In the genomic region with DNA sequence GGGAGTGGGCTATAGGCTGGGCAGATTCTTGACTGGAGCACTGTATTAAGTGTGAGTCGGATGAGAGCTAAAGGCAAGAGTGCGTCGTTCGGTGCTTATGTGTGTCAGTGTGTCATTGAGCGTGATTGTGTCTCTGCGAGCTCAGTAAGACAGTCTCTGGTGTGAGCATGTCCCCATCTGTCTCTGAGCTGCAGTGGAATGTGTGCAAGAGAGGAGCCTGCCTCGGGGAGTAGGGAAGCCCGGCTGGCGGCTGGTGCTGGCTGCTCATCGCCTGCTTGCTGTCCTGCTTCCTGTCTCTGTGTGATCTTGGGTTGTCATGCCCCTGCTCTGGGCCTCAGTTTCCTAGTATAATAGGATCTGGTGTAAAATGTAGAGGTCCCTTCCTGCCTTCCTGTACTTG, we compare ENCODE assay signal across 19 mouse cellular contexts. TPM values are rescaled to one million over a fixed set of nuclear protein-coding genes. Genes with fewer than 3 reads are reported as not detected.
A peak's percentile ranks its signal among the peaks of the same experiment; 100 is the strongest.
DNase-seq lines count a peak whose midpoint lies in the region; ATAC-seq lines count a peak whose summit lies in the region.
"Had no signal": no experiment of that assay in that cellular context is flagged by ENCODE, and none has a peak within 500 bp of the region (broad histone marks: within the 10 kb centered on the region; RNA-seq: fewer than 3 reads in every experiment).

No protein-coding gene starts in this region.

- no peak overlapping the region for H3K4me3 ChIP-seq in forebrain, embryonic 15.5 days
- no peak overlapping the region for H3K4me3 ChIP-seq in forebrain, embryonic 11.5 days (ENCODE audit: low read depth, low read length)
- H3K4me3 ChIP-seq in hindbrain, embryonic 15.5 days = no peak overlapping the region
- H3K4me3 ChIP-seq in hindbrain, embryonic 12.5 days = no peak overlapping the region
- no peak overlapping the region for H3K4me3 ChIP-seq in neural tube, embryonic 15.5 days (replicated peaks)
- H3K4me3 ChIP-seq: embryonic facial prominence, embryonic 13.5 days; gastrocnemius, adult 2 months; heart, embryonic 12.5 days; hindbrain, embryonic 10.5 days; intestine, embryonic 15.5 days had no signal

- H3K9ac ChIP-seq in forebrain, embryonic 15.5 days (replicated peaks) = no peak overlapping the region
- H3K9ac ChIP-seq in forebrain, embryonic 11.5 days (ENCODE audit: low read length) = no peak overlapping the region
- no peak overlapping the region for H3K9ac ChIP-seq in hindbrain, embryonic 15.5 days
- no peak overlapping the region for H3K9ac ChIP-seq in hindbrain, embryonic 12.5 days
- no peak overlapping the region for H3K9ac ChIP-seq in neural tube, embryonic 15.5 days (replicated peaks)
- H3K9ac ChIP-seq: embryonic facial prominence, embryonic 13.5 days; heart, embryonic 12.5 days; intestine, embryonic 15.5 days had no signal

- DNase-seq in forebrain, embryonic 11.5 days (ENCODE audit: low spot score) = no peak
- no peak for DNase-seq in neural tube, embryonic 10.5 days (ENCODE audit: extremely low spot score, low spot score)
- no peak for DNase-seq in layer of hippocampus, postnatal 36 days
- DNase-seq: adrenal gland, adult 2 months; adrenal gland, postnatal 25 days; cerebellum, adult 11 months; cerebellum, adult 9-11 months; gastrocnemius, adult 2 months; gastrocnemius, postnatal 25 days; kidney, adult 18-20 months had no signal

- no peak for ATAC-seq in forebrain, embryonic 15.5 days (replicated peaks)
- ATAC-seq in forebrain, embryonic 11.5 days (replicated peaks; ENCODE audit: low FRiP score) = no peak
- no peak for ATAC-seq in hindbrain, embryonic 15.5 days (ENCODE audit: low FRiP score, low read depth)
- ATAC-seq in hindbrain, embryonic 12.5 days (ENCODE audit: low FRiP score) = no peak
- ATAC-seq in neural tube, embryonic 15.5 days (ENCODE audit: low FRiP score) = no peak
- ATAC-seq: intestine, embryonic 15.5 days had no signal

- H3K27me3 ChIP-seq in forebrain, embryonic 15.5 days = no peaks in the 10 kb centered on the region
- H3K27me3 ChIP-seq in forebrain, embryonic 11.5 days (ENCODE audit: control insufficient read depth, insufficient read depth, low read length) = no peaks in the 10 kb centered on the region
- H3K27me3 ChIP-seq in hindbrain, embryonic 15.5 days = no peaks in the 10 kb centered on the region
- no peaks in the 10 kb centered on the region for H3K27me3 ChIP-seq in hindbrain, embryonic 12.5 days
- no peaks in the 10 kb centered on the region for H3K27me3 ChIP-seq in neural tube, embryonic 15.5 days (replicated peaks)

- no peaks in the 10 kb centered on the region for H3K36me3 ChIP-seq in forebrain, embryonic 15.5 days
- H3K36me3 ChIP-seq in forebrain, embryonic 11.5 days (ENCODE audit: control insufficient read depth, insufficient read depth, low read length) = no peaks in the 10 kb centered on the region
- H3K36me3 ChIP-seq in hindbrain, embryonic 15.5 days = no peaks in the 10 kb centered on the region
- no peaks in the 10 kb centered on the region for H3K36me3 ChIP-seq in hindbrain, embryonic 12.5 days
- no peaks in the 10 kb centered on the region for H3K36me3 ChIP-seq in neural tube, embryonic 15.5 days
- H3K36me3 ChIP-seq: embryonic facial prominence, embryonic 13.5 days; heart, embryonic 12.5 days; hindbrain, embryonic 10.5 days; intestine, embryonic 15.5 days had no signal

- H3K4me2 ChIP-seq in forebrain, embryonic 15.5 days (replicated peaks) = no peak overlapping the region
- no peak overlapping the region for H3K4me2 ChIP-seq in forebrain, embryonic 11.5 days (ENCODE audit: low read depth, low read length, severe bottlenecking)
- no peak overlapping the region for H3K4me2 ChIP-seq in hindbrain, embryonic 15.5 days
- H3K4me2 ChIP-seq in hindbrain, embryonic 12.5 days (replicated peaks) = no peak overlapping the region
- H3K4me2 ChIP-seq in neural tube, embryonic 15.5 days = no peak overlapping the region
- H3K4me2 ChIP-seq: embryonic facial prominence, embryonic 13.5 days; heart, embryonic 12.5 days; intestine, embryonic 15.5 days had no signal

- H3K9me3 ChIP-seq in forebrain, embryonic 15.5 days = no peaks in the 10 kb centered on the region
- no peaks in the 10 kb centered on the region for H3K9me3 ChIP-seq in forebrain, embryonic 11.5 days (ENCODE audit: control insufficient read depth, low read length)
- no peaks in the 10 kb centered on the region for H3K9me3 ChIP-seq in hindbrain, embryonic 15.5 days
- H3K9me3 ChIP-seq in hindbrain, embryonic 12.5 days (replicated peaks) = no peaks in the 10 kb centered on the region
- H3K9me3 ChIP-seq in neural tube, embryonic 15.5 days (replicated peaks) = no peaks in the 10 kb centered on the region
- H3K9me3 ChIP-seq: embryonic facial prominence, embryonic 13.5 days; heart, embryonic 12.5 days; hindbrain, embryonic 10.5 days; intestine, embryonic 15.5 days had no signal

- peak overlapping the region; percentile 12 for H3K27ac ChIP-seq in forebrain, embryonic 15.5 days (replicated peaks)
- H3K27ac ChIP-seq in forebrain, embryonic 11.5 days (ENCODE audit: low read depth, low read length) = no peak overlapping the region
- peak overlapping the region; percentile 40; the same call in 1 of the 2 replicates for H3K27ac ChIP-seq in hindbrain, embryonic 15.5 days (replicated peaks)
- H3K27ac ChIP-seq in hindbrain, embryonic 12.5 days = no peak overlapping the region
- peak overlapping the region; percentile 24; the same call in 1 of the 2 replicates for H3K27ac ChIP-seq in neural tube, embryonic 15.5 days (replicated peaks)
- H3K27ac ChIP-seq: embryonic facial prominence, embryonic 13.5 days; gastrocnemius, adult 2 months; hindbrain, embryonic 10.5 days; intestine, embryonic 15.5 days had no signal

- WGBS in forebrain, embryonic 15.5 days = 72% methylated on average over 10 of the region's 10 CpGs
- WGBS in forebrain, embryonic 11.5 days = 79% methylated on average over 10 of the region's 10 CpGs
- 51% methylated on average over 10 of the region's 10 CpGs for WGBS in hindbrain, embryonic 15.5 days
- 62% methylated on average over 10 of the region's 10 CpGs for WGBS in hindbrain, embryonic 12.5 days
- 49% methylated on average over 10 of the region's 10 CpGs for WGBS in neural tube, embryonic 15.5 days

- H3K4me1 ChIP-seq in forebrain, embryonic 15.5 days = peaks cover 52% of the 10 kb centered on the region
- peaks cover 25% of the 10 kb centered on the region for H3K4me1 ChIP-seq in forebrain, embryonic 11.5 days (replicated peaks; ENCODE audit: control insufficient read depth, insufficient read depth, low read length)
- peaks cover 81% of the 10 kb centered on the region for H3K4me1 ChIP-seq in hindbrain, embryonic 15.5 days (replicated peaks)
- H3K4me1 ChIP-seq in hindbrain, embryonic 12.5 days = peaks cover 50% of the 10 kb centered on the region
- H3K4me1 ChIP-seq in neural tube, embryonic 15.5 days = peaks cover 78% of the 10 kb centered on the region
- H3K4me1 ChIP-seq: intestine, embryonic 15.5 days had no signal

RNA-seq across cellular contexts. Expression of gene Nrxn2, which starts 24.5 kb away (rescaled TPM):
- polyA plus RNA-seq in forebrain, embryonic 15.5 days (2015; fragmentation: Nextera tagmentation; extraction: Ambion mirVana) = 31.1 and 32.4 TPM in 2 replicates
- 8.1 and 10.4 TPM in 2 replicates for polyA plus RNA-seq in forebrain, embryonic 11.5 days (2014; fragmentation: Nextera tagmentation; extraction: Ambion mirVana)
- polyA plus RNA-seq in hindbrain, embryonic 15.5 days (2015; fragmentation: Nextera tagmentation; extraction: Ambion mirVana) = 44.3 and 46.6 TPM in 2 replicates
- 21.3 and 23.0 TPM in 2 replicates for polyA plus RNA-seq in hindbrain, embryonic 12.5 days (2016; fragmentation: Nextera tagmentation; extraction: Ambion mirVana)
- 31.3 and 45.7 TPM in 2 replicates for polyA plus RNA-seq in neural tube, embryonic 15.5 days (2015; fragmentation: Nextera tagmentation; extraction: Ambion mirVana)
- 100 to 1,000 TPM; 399 to 414 TPM for total RNA-seq in layer of hippocampus, postnatal 36 days (2021)
- total RNA-seq: granulocyte monocyte progenitor cell, adult 5-6 weeks had no signal

RNA-seq across cellular contexts. Expression of gene Rasgrp2, which starts 43.9 kb away (rescaled TPM):
- 34.6 and 41.3 TPM in 2 replicates for polyA plus RNA-seq in forebrain, embryonic 15.5 days (2015; fragmentation: Nextera tagmentation; extraction: Ambion mirVana)
- 9.5 and 12.9 TPM in 2 replicates for polyA plus RNA-seq in forebrain, embryonic 11.5 days (2014; fragmentation: Nextera tagmentation; extraction: Ambion mirVana)
- polyA plus RNA-seq in hindbrain, embryonic 15.5 days (2015; fragmentation: Nextera tagmentation; extraction: Ambion mirVana) = 140 and 148 TPM in 2 replicates
- 20.0 and 23.0 TPM in 2 replicates for polyA plus RNA-seq in hindbrain, embryonic 12.5 days (2016; fragmentation: Nextera tagmentation; extraction: Ambion mirVana)
- 197 and 217 TPM in 2 replicates for polyA plus RNA-seq in neural tube, embryonic 15.5 days (2015; fragmentation: Nextera tagmentation; extraction: Ambion mirVana)
- total RNA-seq in layer of hippocampus, postnatal 36 days (2021) = 10 to 100 TPM; 23.8 to 34.5 TPM

RNA-seq across cellular contexts. Expression of gene Pygm, which starts 58.8 kb away (rescaled TPM):
- 3.4 and 3.5 TPM in 2 replicates for polyA plus RNA-seq in forebrain, embryonic 15.5 days (2015; fragmentation: Nextera tagmentation; extraction: Ambion mirVana)
- 1.2 TPM in 2 replicates for polyA plus RNA-seq in forebrain, embryonic 11.5 days (2014; fragmentation: Nextera tagmentation; extraction: Ambion mirVana)
- 7.0 and 7.6 TPM in 2 replicates for polyA plus RNA-seq in hindbrain, embryonic 15.5 days (2015; fragmentation: Nextera tagmentation; extraction: Ambion mirVana)
- polyA plus RNA-seq in hindbrain, embryonic 12.5 days (2016; fragmentation: Nextera tagmentation; extraction: Ambion mirVana) = 1.8 and 3.9 TPM in 2 replicates
- 7.5 and 12.0 TPM in 2 replicates for polyA plus RNA-seq in neural tube, embryonic 15.5 days (2015; fragmentation: Nextera tagmentation; extraction: Ambion mirVana)
- total RNA-seq in layer of hippocampus, postnatal 36 days (2021) = 10 to 100 TPM; 18.3 to 22.1 TPM

Comparison
In these comparisons a context has a peak if more than half of its experiments do, and no peak if none do; other contexts are left out.
1. H3K27ac ChIP-seq: peak in forebrain, embryonic 15.5 days (single experiment), hindbrain, embryonic 15.5 days (single experiment) and neural tube, embryonic 15.5 days (single experiment); none in forebrain, embryonic 11.5 days (single experiment) and hindbrain, embryonic 12.5 days (single experiment).